Mouse (Mus musculus) testis, adult 2 months (tissue): Measurements from ENCODE around the gene Zfp322a.

ENCODE experiments used
- CTCF ChIP-seq: fragments of 200-500 bp; IDR thresholded peaks from 2 replicates; pipeline ENCODE4 v1.5.1; 2012; ENCODE audit warnings: low read depth, mild to moderate bottlenecking, inconsistent platforms, low read length, moderate library complexity; ENCODE audit not compliant: control insufficient read depth, insufficient read depth, insufficient replicate concordance
- POLR2A ChIP-seq: fragments of 200-500 bp; IDR thresholded peaks from 2 replicates; pipeline ENCODE4 v1.6.1; 2012; ENCODE audit warnings: low read depth, mild to moderate bottlenecking, inconsistent platforms, low read length, moderate library complexity; ENCODE audit not compliant: control insufficient read depth

- TF ChIP-seq CTCF (no peak), POLR2A (no peak)
Observed at GRCm38 (mm10) chr13:23369421-23369765, 385 bp upstream of the Zfp322a start.
